Mouse (Mus musculus) ES-E14 (cell line): Measurements from ENCODE around the gene Lactb. TPM values are rescaled to one million over a fixed set of nuclear protein-coding genes. Genes with fewer than 3 reads are reported as not detected.

ENCODE experiments used
- DNase-seq: peaks from one replicate; pipeline ENCODE4 v3.0.0-alpha.2; 2013; ENCODE audit warnings: low read depth, low spot score
- H3K27ac ChIP-seq: 2 replicates; pipeline ENCODE4 v1.5.1; 2012; ENCODE audit warnings: low read depth, mild to moderate bottlenecking, low read length, moderate library complexity, mixed read lengths; ENCODE audit not compliant: poor library complexity, insufficient read depth, severe bottlenecking
- H3K36me3 ChIP-seq: 2 replicates; pipeline ENCODE4 v1.6.1; 2012; ENCODE audit warnings: mild to moderate bottlenecking, low read length, moderate library complexity, mixed read lengths; ENCODE audit not compliant: control insufficient read depth, poor library complexity, insufficient read depth, severe bottlenecking
- H3K4me1 ChIP-seq, 2 experiments: fragments of 150-350 bp in 1 of 2; sonication (generic) in 1 of 2; 2 replicates each; pipeline ENCODE4 v1.6.1; 2012; ENCODE audit warnings: low read length in 2 of 2, mild to moderate bottlenecking in 1 of 2, mixed read lengths in 1 of 2; ENCODE audit not compliant: control insufficient read depth in 2 of 2, insufficient read depth in 2 of 2, poor library complexity in 1 of 2
- H3K4me3 ChIP-seq, 2 experiments: fragments of 150-350 bp in 1 of 2; sonication (generic) in 1 of 2; 2 replicates each; pipeline ENCODE4 v1.5.1; 2012; ENCODE audit warnings: low read length in 2 of 2, low read depth in 1 of 2, mild to moderate bottlenecking in 1 of 2, mixed read lengths in 1 of 2; ENCODE audit not compliant: insufficient read depth in 1 of 2, poor library complexity in 1 of 2, severe bottlenecking in 1 of 2
- H3K9ac ChIP-seq: 2 replicates; pipeline ENCODE4 v1.6.1; 2012; ENCODE audit warnings: low read depth, mild to moderate bottlenecking, low read length, mixed read lengths; ENCODE audit not compliant: poor library complexity, insufficient read depth, severe bottlenecking
- H3K9me3 ChIP-seq: fragments of 150-350 bp; sonication (generic); 2 replicates; pipeline ENCODE4 v1.6.1; 2012; ENCODE audit warnings: low read depth, mild to moderate bottlenecking, low read length; ENCODE audit not compliant: control insufficient read depth, insufficient read depth
- CHD2 ChIP-seq: IDR thresholded peaks from 2 replicates; pipeline ENCODE4 v1.6.1; 2014; ENCODE audit warnings: mild to moderate bottlenecking, low read depth, low read length, inconsistent platforms
- HCFC1 ChIP-seq: IDR thresholded peaks from 2 replicates; pipeline ENCODE4 v1.6.1; 2012; ENCODE audit warnings: low read length, inconsistent platforms, borderline replicate concordance; ENCODE audit not compliant: insufficient read depth
- MAFK ChIP-seq: IDR thresholded peaks from 2 replicates; pipeline ENCODE4 v1.6.1; 2014; ENCODE audit warnings: mild to moderate bottlenecking, low read depth, low read length, inconsistent platforms; ENCODE audit not compliant: insufficient read depth
- ZC3H11A ChIP-seq: IDR thresholded peaks from 2 replicates; pipeline ENCODE4 v1.6.1; 2012; ENCODE audit warnings: low read depth, mild to moderate bottlenecking, inconsistent platforms, low read length, borderline replicate concordance
- ZNF384 ChIP-seq: IDR thresholded peaks from 2 replicates; pipeline ENCODE4 v1.6.1; 2012; ENCODE audit warnings: low read depth, low read length, inconsistent platforms
- in situ Hi-C, 2 experiments: fragments of 600-800 bp; cut with MboI; formaldehyde crosslinking; loops; one replicate each; pipeline ENCODE4 v1.15.1; 2025; ENCODE audit warnings: low sequenced_read_pairs in 2 of 2, inconsistent platforms in 1 of 2; ENCODE audit not compliant: unreplicated experiment in 2 of 2
- total RNA-seq: library from RNA; depleted of rRNA; stranded (reverse); fragments of 300-350 nt; gene quantifications from 2 replicates; pipeline ENCODE4 v1.2.3, GENCODE M21; 2012

The Lactb gene
- total RNA-seq, 1 experiment: 10.0 TPM

GRCm38 (mm10) chr9:67003156-67003555 lies 27.9 kb upstream of the Lactb start:
- TF ChIP-seq MAFK: peak; percentile 35; the same call in 1 of the 2 replicates
- TF ChIP-seq ZNF384: no peak
- TF ChIP-seq CHD2: no peak
- TF ChIP-seq ZC3H11A: no peak
- TF ChIP-seq HCFC1: no peak
- Histone ChIP-seq H3K4me3 (no peak overlapping the region), H3K4me1 (peaks cover 3 to 4% of the 10 kb centered on the region in 2 experiments; a peak in 2 of 4 replicates), H3K27ac (no peak overlapping the region), H3K9ac (no peak overlapping the region), H3K9me3 (no peaks in the 10 kb centered on the region), H3K36me3 (no peaks in the 10 kb centered on the region)
- no peak for DNase-seq
- in situ Hi-C loops: no loop called here

GRCm38 (mm10) chr9:67001506-67001905 lies 26.2 kb upstream of the Lactb start:
- H3K36me3 ChIP-seq: no peaks in the 10 kb centered on the region
- no peaks in the 10 kb centered on the region for H3K9me3 ChIP-seq
- no peak overlapping the region for H3K9ac ChIP-seq
- peaks cover 3 to 4% of the 10 kb centered on the region in 2 experiments; a peak in 2 of 4 replicates for H3K4me1 ChIP-seq
- DNase-seq: peak; percentile 34
- in situ Hi-C loops: no loop called here
- peak overlapping the region; percentile 77; the same call in 1 of the 2 replicates for H3K27ac ChIP-seq
- H3K4me3 ChIP-seq: no peak overlapping the region
- TF ChIP-seq HCFC1 (no peak), CHD2 (no peak), ZNF384 (no peak), MAFK (no peak), ZC3H11A (no peak)

GRCm38 (mm10) chr9:67001050-67001449 lies 25.8 kb upstream of the Lactb start:
- in situ Hi-C loops: no loop called here
- Histone ChIP-seq H3K4me3 (no peak overlapping the region), H3K9ac (no peak overlapping the region), H3K27ac (peak overlapping the region; percentile 77; the same call in 1 of the 2 replicates), H3K36me3 (no peaks in the 10 kb centered on the region), H3K4me1 (peaks cover 4 to 5% of the 10 kb centered on the region in 2 experiments; a peak in 2 of 4 replicates), H3K9me3 (no peaks in the 10 kb centered on the region)
- DNase-seq: peak; percentile 83
- TF ChIP-seq ZNF384: peak; percentile 87
- TF ChIP-seq HCFC1: no peak
- TF ChIP-seq MAFK: no peak
- no peak for TF ChIP-seq CHD2
- 0 out of 2 replicates have a peak, but pooled peaks have one; percentile 29 for TF ChIP-seq ZC3H11A

GRCm38 (mm10) chr9:66999698-67000097 lies 24.4 kb upstream of the Lactb start:
- Histone ChIP-seq H3K27ac (peak overlapping the region; percentile 69; the same call in 1 of the 2 replicates), H3K36me3 (no peaks in the 10 kb centered on the region), H3K9me3 (no peaks in the 10 kb centered on the region), H3K9ac (peak overlapping the region; percentile 20; the same call in 1 of the 2 replicates), H3K4me1 (peaks cover 4 to 5% of the 10 kb centered on the region in 2 experiments; a peak in 2 of 4 replicates), H3K4me3 (no peak overlapping the region)
- TF ChIP-seq MAFK: no peak
- no peak for TF ChIP-seq CHD2
- TF ChIP-seq ZC3H11A: no peak
- in situ Hi-C loops: no loop called here
- no peak for DNase-seq

- no peaks in the 10 kb centered on the region for H3K36me3 ChIP-seq
- H3K4me1 ChIP-seq: 0 out of 4 replicates have a peak, but pooled peaks cover 0 to 2% of the 10 kb centered on the region in 2 experiments
- H3K9ac ChIP-seq: no peak overlapping the region
- TF ChIP-seq ZC3H11A: no peak
- no peak for TF ChIP-seq MAFK
- no peak for TF ChIP-seq HCFC1
- no peak for TF ChIP-seq CHD2
- TF ChIP-seq ZNF384: no peak
- no peak overlapping the region for H3K4me3 ChIP-seq
- H3K27ac ChIP-seq: no peak overlapping the region
- no peak for DNase-seq
- no peaks in the 10 kb centered on the region for H3K9me3 ChIP-seq
- in situ Hi-C loops: no loop called here
These were observed 16.6 kb upstream of the Lactb start for GRCm38 (mm10) chr9:66991750-66992410.
